Mouse (Mus musculus): ENCODE measurements at regions not wholly inside any gene's neighbourhood (a gene's known extent, or its start where the extent isn't known, plus 50 kb on each side); places are given as distances from the start of the nearest gene placed in this dataset.

- DNase-seq (ENCODE audit: low spot score in 2 of 2) = no peak
Observed at GRCm38 (mm10) chr5:111657759-111658429, 75.8 kb upstream of the Gm26897 start.

GRCm38 (mm10) chr5:111659229-111659628 is 74.5 kb upstream of the Gm26897 start:
- no peak for DNase-seq (ENCODE audit: low spot score in 2 of 2)

GRCm38 (mm10) chr5:111660447-111660846 is 73.3 kb upstream of the Gm26897 start:
- DNase-seq (ENCODE audit: low spot score in 2 of 2) = no peak

- DNase-seq (ENCODE audit: low spot score in 2 of 2) = no peak
Observed at GRCm38 (mm10) chr5:111660968-111661367, 72.8 kb upstream of the Gm26897 start.

GRCm38 (mm10) chr5:111661971-111662370 is 71.8 kb upstream of the Gm26897 start:
- no peak for DNase-seq (ENCODE audit: low spot score in 2 of 2)

GRCm38 (mm10) chr5:111663831-111664230 is 69.9 kb upstream of the Gm26897 start:
- DNase-seq (ENCODE audit: low spot score in 2 of 2) = no peak

- no peak for DNase-seq (ENCODE audit: low spot score in 2 of 2)
Observed at GRCm38 (mm10) chr5:111665406-111665805, 68.3 kb upstream of the Gm26897 start.

GRCm38 (mm10) chr5:111666007-111666406 is 67.7 kb upstream of the Gm26897 start:
- no peak for DNase-seq (ENCODE audit: low spot score in 2 of 2)

GRCm38 (mm10) chr5:111667901-111668300 is 65.8 kb upstream of the Gm26897 start:
- DNase-seq (ENCODE audit: low spot score in 2 of 2) = no peak

- DNase-seq (ENCODE audit: low spot score in 2 of 2) = no peak
Observed at GRCm38 (mm10) chr5:111669139-111669538, 64.6 kb upstream of the Gm26897 start.

- no peak for DNase-seq (ENCODE audit: low spot score in 2 of 2)
Observed at GRCm38 (mm10) chr5:111671762-111672161, 62.0 kb upstream of the Gm26897 start.

- DNase-seq (ENCODE audit: low spot score in 2 of 2) = no peak
Observed at GRCm38 (mm10) chr5:111674976-111675672, 58.6 kb upstream of the Gm26897 start.

- no peak for DNase-seq (ENCODE audit: low spot score in 2 of 2)
Observed at GRCm38 (mm10) chr5:111675673-111676261, 58.0 kb upstream of the Gm26897 start.

GRCm38 (mm10) chr5:111677847-111678311 is 55.8 kb upstream of the Gm26897 start:
- DNase-seq (ENCODE audit: low spot score in 2 of 2) = no peak

- no peak for DNase-seq (ENCODE audit: low spot score in 2 of 2)
Observed at GRCm38 (mm10) chr5:111678496-111678895, 55.2 kb upstream of the Gm26897 start.

- no peak for DNase-seq (ENCODE audit: low spot score in 2 of 2)
Observed at GRCm38 (mm10) chr5:111681362-111682028, 52.2 kb upstream of the Gm26897 start.

- DNase-seq (ENCODE audit: low spot score in 2 of 2) = no peak
Observed at GRCm38 (mm10) chr5:111682899-111683298, 50.8 kb upstream of the Gm26897 start.
